Mouse (Mus musculus) brain, embryonic 18.5 days (tissue): Measurements from ENCODE around the gene Hist1h3a.
"Not testable (repeated sequence)": the region's sequence is repeated elsewhere in the genome, so short reads cannot be mapped to it uniquely, and the experiment has no call there.

ENCODE experiments used
- DNase-seq: peaks from one replicate; pipeline ENCODE4 v3.0.0-alpha.2; 2012; ENCODE audit warnings: low read depth, low spot score

The Hist1h3a gene

GRCm38 (mm10) chr13:23761871-23762821 lies at the start of gene Hist1h3a:
Hist1h3a (minus strand) TSS chr13:23762386.
- not testable (repeated sequence) for DNase-seq

- no peak for DNase-seq
These were observed 44.4 kb upstream of the Hist1h3a start, which contains the start of gene Slc17a2 for GRCm38 (mm10) chr13:23806422-23807052. Slc17a2 (plus strand) TSS chr13:23806993.

- DNase-seq, result no peak
These were observed 42.3 kb upstream of the Hist1h3a start for GRCm38 (mm10) chr13:23804532-23804931.

GRCm38 (mm10) chr13:23799405-23799804 lies 37.2 kb upstream of the Hist1h3a start:
- no peak for DNase-seq

- DNase-seq, result peak; percentile 54
These were observed 30.3 kb upstream of the Hist1h3a start for GRCm38 (mm10) chr13:23792520-23792919.

GRCm38 (mm10) chr13:23779025-23779424 lies 16.8 kb upstream of the Hist1h3a start:
- no peak for DNase-seq

- DNase-seq, result no peak
These were observed 16.2 kb upstream of the Hist1h3a start for GRCm38 (mm10) chr13:23778339-23778738.

GRCm38 (mm10) chr13:23772561-23773313 lies 10.6 kb upstream of the Hist1h3a start:
- no peak for DNase-seq

- DNase-seq, result not testable (repeated sequence)
These were observed 7.4 kb upstream of the Hist1h3a start, which contains the start of gene Trim38 for GRCm38 (mm10) chr13:23769613-23770012. Trim38 (plus strand) TSS chr13:23769913.

- DNase-seq, result no peak
These were observed 6.7 kb upstream of the Hist1h3a start for GRCm38 (mm10) chr13:23768834-23769397.

- no peak for DNase-seq
These were observed 4.6 kb upstream of the Hist1h3a start for GRCm38 (mm10) chr13:23766772-23767171.

GRCm38 (mm10) chr13:23765172-23765513 lies 3.0 kb upstream of the Hist1h3a start:
- DNase-seq, result no peak

- no peak for DNase-seq
These were observed 2.4 kb upstream of the Hist1h3a start for GRCm38 (mm10) chr13:23764324-23765171.

- DNase-seq, result peak; percentile 84
These were observed 1.6 kb upstream of the Hist1h3a start, which contains the start of gene Hist1h1a for GRCm38 (mm10) chr13:23763586-23764323. Hist1h1a (plus strand) TSS chr13:23763666.

- no peak for DNase-seq
These were observed 1.0 kb upstream of the Hist1h3a start for GRCm38 (mm10) chr13:23763242-23763585.

GRCm38 (mm10) chr13:23760972-23761864 lies 968 bp downstream of the Hist1h3a start, which contains the start of gene Hist1h4a:
Hist1h4a (minus strand) TSS chr13:23761230.
- peak; percentile 97 for DNase-seq

- DNase-seq, result no peak
These were observed 1.8 kb downstream of the Hist1h3a start for GRCm38 (mm10) chr13:23760240-23760971.

GRCm38 (mm10) chr13:23759916-23760239 lies 2.3 kb downstream of the Hist1h3a start:
- DNase-seq, result no peak
